Mouse (Mus musculus) thymus, adult 18-20 months (tissue): ENCODE results near the gene Cox20.
A peak's percentile ranks its signal among the peaks of the same experiment; 100 is the strongest.

Source experiments
- DNase-seq, 2 experiments: peaks; one replicate each; pipeline ENCODE4 v3.0.0; 2022; ENCODE audit warnings: mixed read lengths in 2 of 2

Gene Cox20

GRCm38 (mm10) chr1:178357776-178358710, 39.1 kb downstream of the Cox20 start:
- DNase-seq, result no peak

GRCm38 (mm10) chr1:178360264-178360663, 41.3 kb downstream of the Cox20 start:
- DNase-seq, result no peak

GRCm38 (mm10) chr1:178360702-178361101, 41.8 kb downstream of the Cox20 start:
- no peak for DNase-seq

GRCm38 (mm10) chr1:178365171-178365570, 46.2 kb downstream of the Cox20 start:
- no peak for DNase-seq

- DNase-seq, result no peak
Observed at GRCm38 (mm10) chr1:178368121-178368520, 49.2 kb downstream of the Cox20 start.

- peak; percentile 85 to 86 for DNase-seq
Observed at GRCm38 (mm10) chr1:178368548-178369271, 49.8 kb downstream of the Cox20 start.

GRCm38 (mm10) chr1:178369272-178369651, 50.3 kb downstream of the Cox20 start:
- DNase-seq, result peak; percentile 10 to 35
